Mouse (Mus musculus) hindbrain, embryonic 13.5 days (tissue): ENCODE data around the gene Slc25a20. TPM values are rescaled to one million over a fixed set of nuclear protein-coding genes. Genes with fewer than 3 reads are reported as not detected.

Experiments
- ATAC-seq: fragments of 200-750 bp; cut with Nextera tagmentation; 2 replicates; pipeline ENCODE4 v1.8.0; 2017; ENCODE audit warnings: moderate TSS enrichment; ENCODE audit not compliant: low FRiP score
- H3K27ac ChIP-seq: fragments of 300-500 bp; sonication (generic); 2 replicates; pipeline ENCODE4 v1.5.1; 2015; ENCODE audit warnings: inconsistent platforms, mild to moderate bottlenecking, moderate library complexity
- H3K27me3 ChIP-seq: fragments of 300-500 bp; sonication (generic); 2 replicates; pipeline ENCODE4 v1.6.1; 2015; ENCODE audit warnings: mild to moderate bottlenecking, inconsistent platforms
- H3K36me3 ChIP-seq: fragments of 300-500 bp; sonication (generic); 2 replicates; pipeline ENCODE4 v1.6.1; 2015; ENCODE audit warnings: mild to moderate bottlenecking, inconsistent platforms
- H3K4me1 ChIP-seq: fragments of 300-500 bp; sonication (generic); replicated peaks from 2 replicates; pipeline ENCODE4 v1.6.1; 2015; ENCODE audit warnings: inconsistent platforms
- H3K4me2 ChIP-seq: fragments of 300-500 bp; sonication (generic); 2 replicates; pipeline ENCODE4 v1.6.1; 2015; ENCODE audit warnings: inconsistent platforms, mild to moderate bottlenecking, moderate library complexity
- H3K4me3 ChIP-seq: fragments of 300-500 bp; sonication (generic); 2 replicates; pipeline ENCODE4 v1.5.1; 2015; ENCODE audit warnings: mild to moderate bottlenecking, inconsistent platforms
- H3K9ac ChIP-seq: fragments of 300-500 bp; sonication (generic); 2 replicates; pipeline ENCODE4 v1.6.1; 2015; ENCODE audit warnings: mild to moderate bottlenecking, inconsistent platforms
- H3K9me3 ChIP-seq: fragments of 300-500 bp; sonication (generic); 2 replicates; pipeline ENCODE4 v1.6.1; 2016; ENCODE audit warnings: inconsistent platforms
- WGBS: fragments of 180-500 bp; shearing (Covaris S2); methylation state at CpG from one replicate; pipeline ENCODE4 v1.1.7; 2015; 5-methylcytosine and 5-hydroxymethylcytosine counted together
- polyA plus RNA-seq: library from polyadenylated mRNA; unstranded; fragments of >200 nt; fragmentation: Nextera tagmentation; extraction: Ambion mirVana; gene quantifications from 2 replicates; pipeline ENCODE4 v1.2.1, GENCODE M21; 2015

Slc25a20 gene
- polyA plus RNA-seq, 1 experiment from 2014 or later = 45.5 TPM

GRCm38 (mm10) chr9:108688451-108688850, 26.6 kb downstream of the Slc25a20 start:
- Histone ChIP-seq H3K4me3 (no peak overlapping the region), H3K4me1 (peaks cover 34% of the 10 kb centered on the region), H3K27ac (peak overlapping the region; percentile 79; the same call in 1 of the 2 replicates), H3K27me3 (peaks cover 5% of the 10 kb centered on the region; the same call in 1 of the 2 replicates), H3K4me2 (no peak overlapping the region), H3K9me3 (no peaks in the 10 kb centered on the region), H3K36me3 (peaks cover 17% of the 10 kb centered on the region), H3K9ac (no peak overlapping the region)
- ATAC-seq = no peak
- WGBS = 77% methylated on average over 9 of the region's 9 CpGs

GRCm38 (mm10) chr9:108689106-108689505, 27.2 kb downstream of the Slc25a20 start, which contains the start of gene Prkar2a:
Prkar2a (plus strand) TSS chr9:108689314.
- 0 out of 2 replicates have a peak within 1 kb of the TSS, but pooled peaks have one; percentile 3 for H3K9ac ChIP-seq
- no peak within 1 kb of the TSS for H3K4me2 ChIP-seq

GRCm38 (mm10) chr9:108689993-108690392, 28.1 kb downstream of the Slc25a20 start:
- WGBS = 83% methylated on average over 1 of the region's 1 CpGs
- H3K9ac ChIP-seq = no peak overlapping the region
- H3K36me3 ChIP-seq = peaks cover 3% of the 10 kb centered on the region
- H3K27me3 ChIP-seq = peaks cover 5% of the 10 kb centered on the region; the same call in 1 of the 2 replicates
- H3K27ac ChIP-seq = no peak overlapping the region
- peaks cover 49% of the 10 kb centered on the region for H3K4me1 ChIP-seq
- no peaks in the 10 kb centered on the region for H3K9me3 ChIP-seq
- ATAC-seq = no peak
- no peak overlapping the region for H3K4me3 ChIP-seq
- H3K4me2 ChIP-seq = no peak overlapping the region

More at GRCm38 (mm10) chr9:108689106-108689505, 27.2 kb downstream of the Slc25a20 start, which contains the start of gene Prkar2a:
- no peak for ATAC-seq
- Histone ChIP-seq H3K27ac (peak within 1 kb of the TSS; percentile 79), H3K27me3 (peaks cover 5% of the 10 kb centered on the region; the same call in 1 of the 2 replicates), H3K36me3 (peaks cover 12% of the 10 kb centered on the region), H3K4me3 (no peak within 1 kb of the TSS), H3K4me1 (peaks cover 40% of the 10 kb centered on the region), H3K9me3 (no peaks in the 10 kb centered on the region)
- 27% methylated on average over 1 of the region's 1 CpGs for WGBS

GRCm38 (mm10) chr9:108690914-108691313, 29.0 kb downstream of the Slc25a20 start:
- peaks cover 53% of the 10 kb centered on the region for H3K4me1 ChIP-seq
- ATAC-seq = no peak
- no peak overlapping the region for H3K4me3 ChIP-seq
- H3K27me3 ChIP-seq = peaks cover 5% of the 10 kb centered on the region; the same call in 1 of the 2 replicates
- no peaks in the 10 kb centered on the region for H3K36me3 ChIP-seq
- WGBS = 88% methylated on average over 6 of the region's 6 CpGs
- no peaks in the 10 kb centered on the region for H3K9me3 ChIP-seq
- H3K4me2 ChIP-seq = no peak overlapping the region
- no peak overlapping the region for H3K9ac ChIP-seq
- H3K27ac ChIP-seq = no peak overlapping the region

GRCm38 (mm10) chr9:108691371-108691770, 29.5 kb downstream of the Slc25a20 start:
- peak overlapping the region; percentile 87 for H3K27ac ChIP-seq
- H3K9me3 ChIP-seq = no peaks in the 10 kb centered on the region
- H3K4me2 ChIP-seq = peak overlapping the region; percentile 82
- H3K4me3 ChIP-seq = peak overlapping the region; percentile 88
- WGBS = 69% methylated on average over 8 of the region's 8 CpGs
- peaks cover 51% of the 10 kb centered on the region for H3K4me1 ChIP-seq
- peaks cover 5% of the 10 kb centered on the region; the same call in 1 of the 2 replicates for H3K27me3 ChIP-seq
- H3K9ac ChIP-seq = peak overlapping the region; percentile 90
- no peaks in the 10 kb centered on the region for H3K36me3 ChIP-seq
- ATAC-seq = no peak

- ATAC-seq = peak; percentile 85
- peaks cover 47% of the 10 kb centered on the region for H3K4me1 ChIP-seq
Observed at GRCm38 (mm10) chr9:108691846-108692225, 29.9 kb downstream of the Slc25a20 start.

GRCm38 (mm10) chr9:108692226-108693041, 30.5 kb downstream of the Slc25a20 start:
- Histone ChIP-seq H3K4me1 (peaks cover 46% of the 10 kb centered on the region), H3K4me2 (peak overlapping the region; percentile 82), H3K9me3 (no peaks in the 10 kb centered on the region), H3K27me3 (peaks cover 5% of the 10 kb centered on the region; the same call in 1 of the 2 replicates), H3K4me3 (peak overlapping the region; percentile 88), H3K27ac (peak overlapping the region; percentile 87), H3K36me3 (no peaks in the 10 kb centered on the region), H3K9ac (peak overlapping the region; percentile 90)
- WGBS = under 1% methylated on average over 88 of the region's 92 CpGs
- ATAC-seq = peak; percentile 78

More at GRCm38 (mm10) chr9:108691846-108692225, 29.9 kb downstream of the Slc25a20 start:
- Histone ChIP-seq H3K36me3 (no peaks in the 10 kb centered on the region), H3K9me3 (no peaks in the 10 kb centered on the region), H3K27ac (peak overlapping the region; percentile 87), H3K4me2 (peak overlapping the region; percentile 82), H3K4me3 (peak overlapping the region; percentile 88), H3K27me3 (peaks cover 5% of the 10 kb centered on the region; the same call in 1 of the 2 replicates), H3K9ac (peak overlapping the region; percentile 90)
- WGBS = under 1% methylated on average over 32 of the region's 42 CpGs

GRCm38 (mm10) chr9:108693946-108694345, 32.1 kb downstream of the Slc25a20 start:
- Histone ChIP-seq H3K4me2 (peak overlapping the region; percentile 82), H3K9me3 (no peaks in the 10 kb centered on the region), H3K27ac (no peak overlapping the region), H3K36me3 (no peaks in the 10 kb centered on the region), H3K4me3 (peak overlapping the region; percentile 88), H3K4me1 (peaks cover 40% of the 10 kb centered on the region), H3K9ac (peak overlapping the region; percentile 60), H3K27me3 (peaks cover 5% of the 10 kb centered on the region; the same call in 1 of the 2 replicates)
- 65% methylated on average over 4 of the region's 4 CpGs for WGBS
- no peak for ATAC-seq

GRCm38 (mm10) chr9:108694533-108694932, 32.6 kb downstream of the Slc25a20 start:
- Histone ChIP-seq H3K9ac (peak overlapping the region; percentile 60), H3K36me3 (no peaks in the 10 kb centered on the region), H3K27ac (no peak overlapping the region), H3K4me1 (peaks cover 35% of the 10 kb centered on the region), H3K4me2 (peak overlapping the region; percentile 82), H3K4me3 (peak overlapping the region; percentile 88; the same call in 1 of the 2 replicates), H3K27me3 (peaks cover 5% of the 10 kb centered on the region; the same call in 1 of the 2 replicates), H3K9me3 (no peaks in the 10 kb centered on the region)
- ATAC-seq = no peak
- 91% methylated on average over 1 of the region's 1 CpGs for WGBS

GRCm38 (mm10) chr9:108702476-108702875, 40.6 kb downstream of the Slc25a20 start:
- Histone ChIP-seq H3K4me2 (no peak overlapping the region), H3K4me1 (peaks cover 14% of the 10 kb centered on the region), H3K27ac (no peak overlapping the region), H3K4me3 (no peak overlapping the region), H3K9ac (no peak overlapping the region), H3K9me3 (no peaks in the 10 kb centered on the region), H3K27me3 (no peaks in the 10 kb centered on the region), H3K36me3 (no peaks in the 10 kb centered on the region)
- ATAC-seq = no peak

- Histone ChIP-seq H3K4me2 (no peak overlapping the region), H3K4me3 (no peak overlapping the region), H3K9ac (peak overlapping the region; percentile 2; the same call in 1 of the 2 replicates), H3K4me1 (peaks cover 14% of the 10 kb centered on the region), H3K27me3 (no peaks in the 10 kb centered on the region), H3K27ac (peak overlapping the region; percentile 48; the same call in 1 of the 2 replicates), H3K36me3 (no peaks in the 10 kb centered on the region), H3K9me3 (no peaks in the 10 kb centered on the region)
- ATAC-seq = no peak
- WGBS = 32% methylated on average over 12 of the region's 12 CpGs
Observed at GRCm38 (mm10) chr9:108703373-108704110, 41.7 kb downstream of the Slc25a20 start.

- Histone ChIP-seq H3K27ac (peak overlapping the region; percentile 58; the same call in 1 of the 2 replicates), H3K4me1 (peaks cover 14% of the 10 kb centered on the region), H3K4me3 (no peak overlapping the region), H3K9me3 (no peaks in the 10 kb centered on the region), H3K9ac (no peak overlapping the region), H3K36me3 (no peaks in the 10 kb centered on the region), H3K27me3 (no peaks in the 10 kb centered on the region), H3K4me2 (no peak overlapping the region)
- 73% methylated on average over 7 of the region's 7 CpGs for WGBS
- ATAC-seq = no peak
Observed at GRCm38 (mm10) chr9:108704591-108704990, 42.7 kb downstream of the Slc25a20 start.
